In genomic region chr8:12576003-12576402, GRCm38 (mm10) we compare ENCODE assay signal across 31 mouse cellular contexts. TPM values are rescaled to one million over a fixed set of nuclear protein-coding genes. Genes with fewer than 3 reads are reported as not detected.
A peak's percentile ranks its signal among the peaks of the same experiment; 100 is the strongest.
DNase-seq lines count a peak whose midpoint lies in the region; ATAC-seq and TF ChIP-seq lines count a peak whose summit lies in the region.
"Had no signal": no experiment of that assay in that cellular context is flagged by ENCODE, and none has a peak within 500 bp of the region (broad histone marks: within the 10 kb centered on the region; RNA-seq: fewer than 3 reads in every experiment).

No protein-coding gene starts in this region.

- H3K79me2 ChIP-seq in CH12.LX (replicated peaks; ENCODE audit: control insufficient read depth, extremely low read depth, insufficient read depth, poor library complexity, severe bottlenecking): no peaks in the 10 kb centered on the region

- no peaks in the 10 kb centered on the region for H3K9me3 ChIP-seq in heart, embryonic 11.5 days (replicated peaks; ENCODE audit: control insufficient read depth, low read length)
- no peaks in the 10 kb centered on the region for H3K9me3 ChIP-seq in CH12.LX (replicated peaks; ENCODE audit: low read length)
- H3K9me3 ChIP-seq: embryonic facial prominence, embryonic 10.5 days; embryonic facial prominence, embryonic 12.5 days; forebrain, embryonic 13.5 days; forebrain, embryonic 15.5 days had no signal

- no peak for TF ChIP-seq CTCF in testis, adult 2 months (IDR thresholded peaks at IDR 0.05; ENCODE audit: control insufficient read depth, insufficient read depth, insufficient replicate concordance, low read depth, low read length)
- TF ChIP-seq CTCF in CH12.LX (conservative IDR thresholded peaks at IDR 0.05 in 1 of 2, IDR thresholded peaks at IDR 0.05 in 1 of 2; ENCODE audit: low read depth in 2 of 2, low read length in 2 of 2): no peak

- ATAC-seq in heart, embryonic 11.5 days (replicated peaks; ENCODE audit: insufficient number of reproducible peaks, low FRiP score, low TSS enrichment): no peak
- ATAC-seq in granulocyte monocyte progenitor cell, adult 5-6 weeks (replicated peaks; ENCODE audit: poor library complexity, severe bottlenecking): peak; percentile 66
- ATAC-seq: CD4-positive, CD25-positive, alpha-beta regulatory T cell, adult 4 months; forebrain, embryonic 13.5 days; forebrain, embryonic 15.5 days; forebrain, postnatal 0 days had no signal

- H3K36me3 ChIP-seq in heart, embryonic 11.5 days (ENCODE audit: control insufficient read depth, insufficient read depth, low read length): no peaks in the 10 kb centered on the region
- no peaks in the 10 kb centered on the region for H3K36me3 ChIP-seq in testis, adult 2 months (ENCODE audit: control insufficient read depth, insufficient read depth, low read length)
- no peaks in the 10 kb centered on the region for H3K36me3 ChIP-seq in CH12.LX (replicated peaks in 1 of 2; ENCODE audit: control insufficient read depth in 1 of 2, insufficient read depth in 1 of 2, low read length in 1 of 2)
- H3K36me3 ChIP-seq: embryonic facial prominence, embryonic 10.5 days; embryonic facial prominence, embryonic 12.5 days; forebrain, embryonic 15.5 days had no signal

- no peak overlapping the region for H3K4me3 ChIP-seq in heart, embryonic 11.5 days (ENCODE audit: low read depth, low read length)
- peak overlapping the region; percentile 10; the same call in 1 of the 2 replicates for H3K4me3 ChIP-seq in testis, adult 2 months (ENCODE audit: control insufficient read depth, low read depth, low read length)
- no peak overlapping the region for H3K4me3 ChIP-seq in CH12.LX (replicated peaks in 1 of 3; ENCODE audit: low read depth in 2 of 3, low read length in 2 of 3, poor library complexity in 1 of 3)
- H3K4me3 ChIP-seq: embryonic facial prominence, embryonic 10.5 days; embryonic facial prominence, embryonic 12.5 days; forebrain, embryonic 13.5 days; forebrain, embryonic 15.5 days had no signal

- dilution Hi-C loops in CH12.LX (cut with MboI; ENCODE audit: extremely low pct_ligation_motif_present, extremely low pct_unique_long_range_greater_than_20kb, low sequenced_read_pairs): no loop called here

- in situ Hi-C loops in CH12.LX (cut with MboI; ENCODE audit: low pct_ligation_motif_present, low pct_unique_long_range_greater_than_20kb, low sequenced_read_pairs): no loop called here

- 59% methylated on average over 5 of the region's 5 CpGs for WGBS in heart, embryonic 11.5 days (ENCODE audit: insufficient replicate concordance)

- TF ChIP-seq RAD21 in CH12.LX (IDR thresholded peaks at IDR 0.05; ENCODE audit: low read depth, low read length): no peak

- no peak for TF ChIP-seq EP300 in CH12.LX (IDR thresholded peaks at IDR 0.05; ENCODE audit: low read length)

- no peaks in the 10 kb centered on the region for H3K4me1 ChIP-seq in heart, embryonic 11.5 days (ENCODE audit: control insufficient read depth, insufficient read depth, low read length)
- no peaks in the 10 kb centered on the region for H3K4me1 ChIP-seq in testis, adult 2 months (ENCODE audit: control insufficient read depth, insufficient read depth, low read length)
- H3K4me1 ChIP-seq in CH12.LX (ENCODE audit: control insufficient read depth in 1 of 2, insufficient read depth in 2 of 2): peaks cover 2 to 12% of the 10 kb centered on the region in 2 experiments; a peak in 3 of 4 replicates
- H3K4me1 ChIP-seq: embryonic facial prominence, embryonic 12.5 days had no signal

- H3K27me3 ChIP-seq in heart, embryonic 11.5 days (ENCODE audit: control insufficient read depth, insufficient read depth, low read length): peaks cover 9% of the 10 kb centered on the region; the same call in 1 of the 2 replicates
- H3K27me3 ChIP-seq in testis, adult 2 months (ENCODE audit: control insufficient read depth, insufficient read depth, low read length): no peaks in the 10 kb centered on the region
- peaks cover 70% of the 10 kb centered on the region for H3K27me3 ChIP-seq in CH12.LX (replicated peaks)
- H3K27me3 ChIP-seq: forebrain, embryonic 15.5 days had no signal

- no peak for TF ChIP-seq POLR2A in testis, adult 2 months (IDR thresholded peaks at IDR 0.05; ENCODE audit: control insufficient read depth, low read depth, low read length)
- TF ChIP-seq POLR2A in CH12.LX (IDR thresholded peaks at IDR 0.05; ENCODE audit: low read depth, low read length): no peak

- peak; percentile 52 for DNase-seq in heart, adult 11 months
- DNase-seq in testis, postnatal 14 days (ENCODE audit: low spot score): no peak
- peak; percentile 6 for DNase-seq in CH12.LX (ENCODE audit: extremely low read depth)
- DNase-seq in retina, embryonic 14.5 days (ENCODE audit: low spot score): no peak
- no peak for DNase-seq in layer of hippocampus, adult 9-11 months
- DNase-seq: adrenal gland, adult 2 months; adrenal gland, postnatal 10 days; adrenal gland, postnatal 25 days; B cell, adult 2 months; cerebellum, adult 11 months; cerebellum, adult 18-20 months; cerebellum, adult 8-10 months; cerebellum, adult 9-11 months; cerebellum, postnatal 14 days; cerebellum, postnatal 36 days; forebrain, postnatal 0 days had no signal

- H3K9ac ChIP-seq in heart, embryonic 11.5 days (ENCODE audit: low read depth, low read length): no peak overlapping the region
- H3K9ac ChIP-seq in CH12.LX (ENCODE audit: insufficient read depth, low read depth): no peak overlapping the region
- H3K9ac ChIP-seq: embryonic facial prominence, embryonic 12.5 days; forebrain, embryonic 13.5 days; forebrain, embryonic 15.5 days; forebrain, postnatal 0 days had no signal

- no peak overlapping the region for H3K4me2 ChIP-seq in heart, embryonic 11.5 days
- peak overlapping the region; percentile 53 for H3K4me2 ChIP-seq in CH12.LX (ENCODE audit: insufficient read depth, low read depth, poor library complexity, severe bottlenecking)
- H3K4me2 ChIP-seq: embryonic facial prominence, embryonic 12.5 days; forebrain, embryonic 13.5 days; forebrain, embryonic 15.5 days had no signal

- H3K27ac ChIP-seq in heart, embryonic 11.5 days (ENCODE audit: low read depth, low read length): no peak overlapping the region
- no peak overlapping the region for H3K27ac ChIP-seq in testis, adult 2 months (ENCODE audit: control insufficient read depth, insufficient read depth, low read depth, low read length)
- no peak overlapping the region for H3K27ac ChIP-seq in CH12.LX (ENCODE audit: insufficient read depth, low read depth)
- H3K27ac ChIP-seq: embryonic facial prominence, embryonic 10.5 days; embryonic facial prominence, embryonic 12.5 days; forebrain, embryonic 13.5 days; forebrain, embryonic 15.5 days had no signal

TF ChIP-seq in CH12.LX, 34 proteins besides CTCF, POLR2A, EP300 and RAD21:
- TF ChIP-seq NRF1 (IDR thresholded peaks at IDR 0.05; ENCODE audit: low read depth, low read length) (no peak), TBP (conservative IDR thresholded peaks at IDR 0.05; ENCODE audit: low read depth, low read length) (no peak), JUN (IDR thresholded peaks at IDR 0.05; ENCODE audit: insufficient read depth, low read depth, low read length) (no peak)

RNA-seq across cellular contexts. Expression of gene Spaca7, which starts 3.2 kb away (rescaled TPM):
- not detected in 2 replicates for polyA plus RNA-seq in heart, embryonic 11.5 days (2014; fragmentation: Nextera tagmentation; extraction: Ambion mirVana)
- polyA plus RNA-seq in testis, adult 2 months (2012; rRNA removed): 101 and 184 TPM in 2 replicates
- total RNA-seq in CH12.LX (2012; rRNA removed) (not detected in 2 replicates), CH12.LX (2014; rRNA removed) (not detected in 2 replicates)
- polyA plus RNA-seq in CH12.LX (2012; ENCODE audit: insufficient read length, low read depth): not detected in 2 replicates
- not detected in 2 replicates for total RNA-seq in granulocyte monocyte progenitor cell, adult 5-6 weeks (2014; fragmentation: Nextera tagmentation)
- total RNA-seq in granulocyte monocyte progenitor cell, adult 5-6 weeks (2017): not detected in 2 replicates
- total RNA-seq: adrenal gland, adult 2 months; adrenal gland, postnatal 10 days; adrenal gland, postnatal 25 days; adrenal gland, postnatal 4 days; ES-E14; forebrain, postnatal 0 days; MEL had no signal
- polyA plus RNA-seq: adrenal gland, adult 2 months; brain, embryonic 14.5 days; CD4-positive, CD25-positive, alpha-beta regulatory T cell, adult 4 months; cortical plate, adult 2 months; embryonic facial prominence, embryonic 10.5 days; embryonic facial prominence, embryonic 12.5 days; embryonic facial prominence, embryonic 14.5 days; forebrain, embryonic 11.5 days; forebrain, embryonic 13.5 days; forebrain, embryonic 15.5 days; forebrain, postnatal 0 days had no signal

Comparison
In these comparisons a context has a peak if more than half of its experiments do, and no peak if none do; other contexts are left out.
1. DNase-seq: peak in heart, adult 11 months (single experiment) and CH12.LX (single experiment); none in testis, postnatal 14 days (single experiment), retina, embryonic 14.5 days (single experiment) and layer of hippocampus, adult 9-11 months (single experiment).
2. RNA of gene Spaca7, which starts 3.2 kb away (polyA plus RNA-seq): 101 to 184 TPM in testis, adult 2 months; not detected in heart, embryonic 11.5 days and not detected in CH12.LX; every median in the first group is over 100 times any median in the second.